Mouse (Mus musculus) cerebellum, adult 2 months (tissue): ENCODE results near the gene Vgf. TPM values are rescaled to one million over a fixed set of nuclear protein-coding genes. Genes with fewer than 3 reads are reported as not detected.

ENCODE experiments used
- DNase-seq, 2 experiments: peaks; one replicate each; pipeline ENCODE4 v3.0.0; 2021
- H3K27ac ChIP-seq: fragments of 200-500 bp; 2 replicates; pipeline ENCODE4 v1.5.1; 2012; ENCODE audit warnings: low read length, control low read depth, inconsistent platforms; ENCODE audit not compliant: insufficient read depth
- H3K27me3 ChIP-seq: fragments of 200-500 bp; 2 replicates; pipeline ENCODE4 v1.6.1; 2012; ENCODE audit warnings: inconsistent platforms, mild to moderate bottlenecking, low read length, moderate library complexity; ENCODE audit not compliant: control insufficient read depth, insufficient read depth
- H3K4me1 ChIP-seq: fragments of 200-500 bp; 2 replicates; pipeline ENCODE4 v1.6.1; 2011; ENCODE audit warnings: low read length; ENCODE audit not compliant: control insufficient read depth, insufficient read depth
- H3K4me3 ChIP-seq: fragments of 200-500 bp; replicated peaks from 2 replicates; pipeline ENCODE3; 2011; ENCODE audit warnings: mild to moderate bottlenecking, low read depth, low read length, control low read depth; ENCODE audit not compliant: insufficient read depth
- CTCF ChIP-seq: fragments of 200-500 bp; IDR thresholded peaks from 2 replicates; pipeline ENCODE4 v1.5.1; 2011; ENCODE audit warnings: low read depth, mild to moderate bottlenecking, control low read depth, low read length, moderate library complexity, borderline replicate concordance; ENCODE audit not compliant: insufficient read depth
- POLR2A ChIP-seq: fragments of 200-500 bp; IDR thresholded peaks from 2 replicates; pipeline ENCODE4 v1.6.1; 2011; ENCODE audit warnings: low read length, control low read depth, borderline replicate concordance; ENCODE audit not compliant: insufficient read depth
- WGBS: fragments of 180-500 bp; shearing (Covaris S2); methylation state at CpG from one replicate; pipeline ENCODE4 v1.1.7; 2018; 5-methylcytosine and 5-hydroxymethylcytosine counted together
- polyA plus RNA-seq: library from polyadenylated mRNA; depleted of rRNA; stranded (reverse); fragments of >200 nt; gene quantifications from 2 replicates; pipeline ENCODE4 v1.2.3, GENCODE M21; 2012

The Vgf gene
- polyA plus RNA-seq, 1 experiment, result 62.1 TPM

DNA sequence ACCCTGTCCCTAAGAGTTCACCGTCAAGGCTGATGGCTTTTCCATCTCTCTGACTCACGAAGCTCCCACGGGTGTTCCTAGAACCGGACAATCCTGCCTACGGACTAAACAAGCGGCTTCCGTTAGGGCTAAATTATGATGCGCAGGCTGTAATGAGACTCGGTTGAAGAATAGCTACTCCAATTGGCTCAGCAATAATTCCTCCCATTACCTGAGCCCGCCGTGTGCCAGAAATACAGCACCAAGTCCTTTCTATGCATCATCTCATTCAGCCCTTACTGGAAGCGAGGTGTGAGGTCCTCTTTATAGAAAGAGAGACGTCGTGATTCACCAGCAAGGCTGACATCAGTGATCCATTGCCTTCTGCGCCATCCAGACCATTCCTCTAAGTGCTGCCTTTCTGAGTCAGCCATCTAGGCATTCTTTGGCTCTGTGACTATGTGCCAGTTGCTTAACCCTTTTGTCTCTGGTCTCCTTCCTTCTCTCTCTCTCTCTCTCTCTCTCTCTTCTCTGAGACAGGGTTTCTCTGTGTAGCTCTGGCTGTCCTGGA, 13.7 kb upstream of the Vgf start:
- 76% methylated on average over 15 of the region's 15 CpGs for WGBS
- Histone ChIP-seq H3K4me1 (no peaks in the 10 kb centered on the region), H3K27me3 (no peaks in the 10 kb centered on the region), H3K4me3 (no peak overlapping the region), H3K27ac (no peak overlapping the region)
- TF ChIP-seq POLR2A (no peak), CTCF (no peak)
- no peak for DNase-seq

DNA sequence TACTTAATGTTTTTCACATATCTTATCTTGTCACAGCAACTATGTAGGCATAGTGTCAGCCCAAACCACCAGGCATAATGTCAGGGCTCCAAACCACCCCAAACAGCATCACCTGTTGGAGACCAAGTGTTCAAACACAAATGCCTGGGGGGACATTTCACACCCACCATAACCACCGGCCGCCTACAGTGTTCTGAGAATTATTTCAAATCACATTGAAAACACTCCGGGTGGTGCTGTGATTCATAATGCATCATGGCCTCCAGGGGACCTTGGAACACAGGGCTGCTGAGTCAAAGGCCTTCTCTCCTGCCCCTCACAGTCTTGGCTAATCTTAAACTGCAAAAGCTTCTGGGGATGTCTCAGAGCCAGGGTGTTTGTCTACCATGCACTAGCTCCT, 10.3 kb upstream of the Vgf start:
- WGBS, result 89% methylated on average over 3 of the region's 3 CpGs

DNA sequence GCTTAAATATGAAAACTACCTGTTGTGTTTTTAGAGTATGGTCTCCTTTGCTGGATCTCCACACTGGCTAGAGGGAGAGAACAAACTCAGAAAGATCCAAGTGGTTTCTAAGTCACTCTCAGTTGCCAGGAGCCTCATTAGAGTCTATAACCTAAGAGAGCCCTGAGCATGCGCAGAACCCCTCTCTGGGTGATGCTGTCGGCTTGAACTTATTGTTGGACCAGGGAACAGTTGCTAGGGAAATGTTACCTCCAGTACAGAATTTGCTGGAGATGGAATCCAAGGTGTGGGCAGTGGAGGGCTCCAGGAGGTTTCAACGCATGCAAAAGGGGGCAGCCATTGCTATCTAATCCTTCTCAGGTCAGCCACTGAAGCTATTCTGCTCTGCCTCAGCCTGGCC, 1.9 kb upstream of the Vgf start:
- TF ChIP-seq POLR2A, result no peak
- no peak for TF ChIP-seq CTCF
- Histone ChIP-seq H3K27me3 (no peaks in the 10 kb centered on the region), H3K4me1 (no peaks in the 10 kb centered on the region), H3K4me3 (no peak overlapping the region), H3K27ac (no peak overlapping the region)
- 56% methylated on average over 3 of the region's 3 CpGs for WGBS
- DNase-seq, result no peak

More for the DNA sequence above, 10.3 kb upstream of the Vgf start:
- DNase-seq, result no peak
- H3K27ac ChIP-seq, result no peak overlapping the region
- H3K4me3 ChIP-seq, result no peak overlapping the region
- H3K4me1 ChIP-seq, result no peaks in the 10 kb centered on the region
- TF ChIP-seq CTCF (no peak), POLR2A (no peak)
- H3K27me3 ChIP-seq, result no peaks in the 10 kb centered on the region

DNA sequence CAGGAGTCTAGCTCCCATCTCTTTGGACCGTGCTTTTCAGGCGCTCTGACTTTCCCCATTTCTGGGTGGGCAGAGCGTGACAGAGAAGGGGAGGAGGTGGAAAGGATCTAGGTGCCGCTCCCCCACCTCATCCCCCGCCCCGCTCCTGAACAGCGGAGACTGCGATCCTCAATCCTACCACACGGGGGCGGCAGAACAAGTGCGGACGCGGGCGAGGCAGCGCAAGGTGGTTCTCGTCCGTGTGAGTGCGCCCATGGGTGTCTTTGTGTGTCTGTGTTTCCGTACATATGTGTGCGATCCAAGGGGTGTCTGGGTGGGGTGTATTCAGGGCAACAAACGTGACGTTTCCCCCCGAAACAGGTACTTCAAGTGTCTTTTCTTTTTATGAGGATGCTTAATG, 1.1 kb upstream of the Vgf start:
- peak; percentile 65 to 86 for DNase-seq
- H3K4me3 ChIP-seq, result peak overlapping the region; percentile 2
- H3K4me1 ChIP-seq, result no peaks in the 10 kb centered on the region
- H3K27me3 ChIP-seq, result no peaks in the 10 kb centered on the region
- TF ChIP-seq CTCF (peak; percentile 95), POLR2A (no peak)
- no peak overlapping the region for H3K27ac ChIP-seq
- under 1% methylated on average over 23 of the region's 23 CpGs for WGBS

DNA sequence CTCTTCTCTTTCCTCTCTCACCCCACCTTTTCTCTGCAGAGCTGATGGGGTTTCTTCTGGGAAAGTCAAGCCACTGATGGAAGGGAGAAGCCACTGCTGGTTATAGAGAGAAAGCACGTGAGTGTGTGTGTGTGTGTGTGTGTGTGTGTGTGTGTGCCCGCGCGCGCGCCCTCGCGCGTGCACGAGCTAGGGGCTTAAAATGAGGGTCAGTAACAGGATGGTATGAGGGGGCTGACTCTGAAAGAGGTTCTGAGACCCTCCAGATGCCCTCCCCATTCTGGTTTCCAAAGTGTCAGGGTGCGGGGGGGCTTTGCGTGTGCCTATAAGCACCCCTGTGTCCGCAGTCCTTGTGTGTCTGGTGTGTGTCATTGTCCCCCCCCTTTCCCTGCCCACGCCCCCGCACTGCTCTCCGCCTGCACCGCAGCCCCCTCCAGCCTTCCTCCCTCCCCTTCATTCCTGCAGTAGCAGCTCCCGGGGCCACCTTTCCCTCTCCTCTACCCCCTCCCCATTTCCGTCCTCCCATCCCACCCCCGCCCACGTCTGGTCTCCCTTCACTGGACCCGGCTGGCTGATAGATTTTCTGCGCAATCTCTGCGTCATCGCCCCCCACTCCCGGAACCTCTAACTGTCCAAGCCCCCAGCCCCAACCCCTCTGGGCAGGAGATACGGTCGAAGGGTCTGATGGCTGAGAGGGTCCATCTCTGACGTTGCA, 2.5 kb downstream of the Vgf start:
- no peaks in the 10 kb centered on the region for H3K27me3 ChIP-seq
- WGBS, result 5% methylated on average over 29 of the region's 29 CpGs
- no peak for TF ChIP-seq POLR2A
- TF ChIP-seq CTCF, result no peak
- no peak overlapping the region for H3K4me3 ChIP-seq
- no peak overlapping the region for H3K27ac ChIP-seq
- no peaks in the 10 kb centered on the region for H3K4me1 ChIP-seq
- no peak for DNase-seq

DNA sequence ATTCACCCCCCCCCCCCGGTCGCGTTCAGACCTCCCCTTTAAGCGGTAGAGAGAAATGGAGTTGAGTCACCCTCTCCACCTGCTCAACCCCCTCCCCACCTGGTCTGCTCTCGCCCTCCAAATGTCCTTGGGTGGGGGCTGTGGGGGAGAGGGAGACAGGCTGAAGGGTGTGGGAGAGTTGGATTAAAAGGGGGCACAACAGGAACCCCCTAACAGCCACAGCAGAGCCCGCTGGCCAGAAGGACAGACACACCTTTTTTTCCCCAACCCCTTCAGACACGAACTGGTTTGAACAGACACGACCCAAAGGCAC, 3.0 kb downstream of the Vgf start:
- TF ChIP-seq CTCF (no peak), POLR2A (no peak)
- peak in 1 of 2 experiments; percentile 30 for DNase-seq
- under 1% methylated on average over 8 of the region's 8 CpGs for WGBS
- H3K4me3 ChIP-seq, result no peak overlapping the region
- no peaks in the 10 kb centered on the region for H3K4me1 ChIP-seq
- no peaks in the 10 kb centered on the region for H3K27me3 ChIP-seq
- H3K27ac ChIP-seq, result no peak overlapping the region

DNA sequence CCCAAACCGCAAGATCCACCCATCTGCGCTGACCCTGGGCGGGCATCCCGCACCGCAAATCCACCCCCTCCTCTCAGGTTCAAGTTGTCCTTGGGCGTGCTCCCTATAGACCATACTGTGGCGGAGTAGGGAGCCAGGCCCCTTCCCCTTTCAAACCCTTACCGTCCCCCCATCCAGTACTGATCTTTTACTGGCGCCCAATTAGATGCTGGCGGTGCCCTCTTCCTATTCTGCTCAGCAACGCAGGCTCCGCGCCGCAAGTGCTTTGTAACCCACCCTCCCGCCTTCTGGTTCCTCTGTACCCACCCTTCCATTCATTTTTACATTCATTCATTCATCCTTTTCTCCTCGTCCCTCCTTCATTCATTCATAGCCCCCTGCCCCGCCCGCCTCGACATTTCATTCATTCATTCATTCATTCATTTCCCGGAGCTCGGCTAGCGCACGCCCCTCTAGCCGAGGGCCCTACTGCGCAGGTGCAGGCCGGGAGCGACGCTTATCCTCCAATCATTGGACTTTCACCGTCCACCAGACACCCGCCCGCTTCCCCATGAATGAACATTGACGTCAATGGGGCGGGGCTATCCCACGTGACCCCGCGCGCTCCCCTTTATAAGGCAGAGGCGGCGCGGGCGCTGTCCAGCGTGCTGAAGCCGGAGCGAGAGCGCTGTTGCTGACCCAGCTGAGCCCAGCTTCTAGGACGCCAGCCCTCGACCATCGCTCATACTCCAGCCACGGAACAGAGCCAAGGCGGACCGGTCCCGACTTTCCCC, 3.6 kb downstream of the Vgf start:
- TF ChIP-seq CTCF, result no peak
- TF ChIP-seq POLR2A, result peak; percentile 94
- no peak overlapping the region for H3K27ac ChIP-seq
- DNase-seq, result peak; percentile 94 to 96
- under 1% methylated on average over 52 of the region's 52 CpGs for WGBS
- H3K4me3 ChIP-seq, result peak overlapping the region; percentile 54
- no peaks in the 10 kb centered on the region for H3K27me3 ChIP-seq
- no peaks in the 10 kb centered on the region for H3K4me1 ChIP-seq

DNA sequence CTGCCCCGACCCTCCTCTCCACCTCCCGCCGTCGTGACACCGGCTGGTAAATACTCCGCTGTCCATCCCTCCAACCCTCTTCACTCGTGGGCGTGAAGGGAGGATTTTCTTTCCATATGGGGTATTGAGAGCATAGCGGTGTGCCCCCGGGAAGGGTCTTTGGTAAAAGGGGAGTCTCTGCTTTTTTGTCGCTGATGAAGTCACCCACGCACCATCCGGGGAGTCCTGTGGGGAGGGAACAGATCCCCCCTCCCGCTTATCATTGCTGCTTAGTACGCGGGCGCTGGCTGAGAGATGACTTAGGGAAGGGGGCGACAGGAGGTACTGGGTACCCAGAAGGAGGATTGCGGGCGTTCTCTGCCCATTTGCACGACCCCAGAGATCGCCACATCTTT, 4.2 kb downstream of the Vgf start:
- Histone ChIP-seq H3K4me3 (peak overlapping the region; percentile 54), H3K4me1 (no peaks in the 10 kb centered on the region), H3K27me3 (no peaks in the 10 kb centered on the region), H3K27ac (no peak overlapping the region)
- WGBS, result 5% methylated on average over 22 of the region's 22 CpGs
- DNase-seq, result no peak
- TF ChIP-seq CTCF, result no peak
